Mouse (Mus musculus) heart, embryonic 13.5 days (tissue): Measurements from ENCODE around the gene Hs2st1. TPM values are rescaled to one million over a fixed set of nuclear protein-coding genes. Genes with fewer than 3 reads are reported as not detected.

ENCODE experiments used
- ATAC-seq: fragments of 200-750 bp; cut with Nextera tagmentation; 2 replicates; pipeline ENCODE4 v1.8.0; 2017; ENCODE audit warnings: moderate TSS enrichment; ENCODE audit not compliant: insufficient number of reproducible peaks, low FRiP score, low TSS enrichment; ENCODE audit errors: extremely low read depth
- H3K27ac ChIP-seq: fragments of 300-500 bp; sonication (generic); replicated peaks from 2 replicates; pipeline ENCODE4 v1.5.1; 2015; ENCODE audit warnings: moderate library complexity, mild to moderate bottlenecking, inconsistent platforms
- H3K27me3 ChIP-seq: fragments of 300-500 bp; sonication (generic); replicated peaks from 2 replicates; pipeline ENCODE4 v1.6.1; 2015; ENCODE audit warnings: mild to moderate bottlenecking, inconsistent platforms
- H3K36me3 ChIP-seq: fragments of 300-500 bp; sonication (generic); 2 replicates; pipeline ENCODE4 v1.6.1; 2015; ENCODE audit warnings: mild to moderate bottlenecking, inconsistent platforms
- H3K4me1 ChIP-seq: fragments of 300-500 bp; sonication (generic); 2 replicates; pipeline ENCODE4 v1.6.1; 2015; ENCODE audit warnings: inconsistent platforms
- H3K4me2 ChIP-seq: fragments of 300-500 bp; sonication (generic); 2 replicates; pipeline ENCODE4 v1.6.1; 2015; ENCODE audit warnings: inconsistent platforms, mild to moderate bottlenecking, moderate library complexity
- H3K4me3 ChIP-seq: fragments of 300-500 bp; sonication (generic); 2 replicates; pipeline ENCODE4 v1.5.1; 2015; ENCODE audit warnings: moderate library complexity, mild to moderate bottlenecking, inconsistent platforms
- H3K9ac ChIP-seq: fragments of 300-500 bp; sonication (generic); 2 replicates; pipeline ENCODE4 v1.6.1; 2015; ENCODE audit warnings: inconsistent platforms, mild to moderate bottlenecking, moderate library complexity
- H3K9me3 ChIP-seq: fragments of 300-500 bp; sonication (generic); 2 replicates; pipeline ENCODE4 v1.6.1; 2016; ENCODE audit warnings: inconsistent platforms
- WGBS: fragments of 180-500 bp; shearing (Covaris S2); methylation state at CpG from one replicate; pipeline ENCODE4 v1.1.7; 2015; ENCODE audit warnings: mixed read lengths; 5-methylcytosine and 5-hydroxymethylcytosine counted together
- polyA plus RNA-seq: library from polyadenylated mRNA; unstranded; fragments of >200 nt; fragmentation: Nextera tagmentation; extraction: Ambion mirVana; gene quantifications from 2 replicates; pipeline ENCODE4 v1.2.1, GENCODE M21; 2015

The Hs2st1 gene
- polyA plus RNA-seq, 1 experiment from 2014 or later: 6.8 TPM

- no peak overlapping the region for H3K4me3 ChIP-seq
- H3K27me3 ChIP-seq: no peaks in the 10 kb centered on the region
- no peak overlapping the region for H3K4me2 ChIP-seq
- H3K9ac ChIP-seq: no peak overlapping the region
- no peaks in the 10 kb centered on the region for H3K9me3 ChIP-seq
- no peak overlapping the region for H3K27ac ChIP-seq
- WGBS: 66% methylated on average over 7 of the region's 7 CpGs
- peaks cover 41% of the 10 kb centered on the region for H3K4me1 ChIP-seq
- H3K36me3 ChIP-seq: no peaks in the 10 kb centered on the region
- no peak for ATAC-seq
These were observed 4.8 kb downstream of the Hs2st1 start for GRCm38 (mm10) chr3:144565212-144565611.

- Histone ChIP-seq H3K9me3 (no peaks in the 10 kb centered on the region), H3K4me3 (no peak overlapping the region), H3K4me1 (peaks cover 39% of the 10 kb centered on the region), H3K36me3 (no peaks in the 10 kb centered on the region), H3K27me3 (no peaks in the 10 kb centered on the region), H3K9ac (no peak overlapping the region), H3K4me2 (no peak overlapping the region), H3K27ac (no peak overlapping the region)
- WGBS: 83% methylated on average over 7 of the region's 7 CpGs
- no peak for ATAC-seq
These were observed 6.1 kb downstream of the Hs2st1 start for GRCm38 (mm10) chr3:144563916-144564315.

- no peaks in the 10 kb centered on the region for H3K27me3 ChIP-seq
- H3K36me3 ChIP-seq: no peaks in the 10 kb centered on the region
- peak overlapping the region; percentile 34 for H3K4me3 ChIP-seq
- H3K4me2 ChIP-seq: peak overlapping the region; percentile 61
- no peaks in the 10 kb centered on the region for H3K9me3 ChIP-seq
- 40% methylated on average over 22 of the region's 22 CpGs for WGBS
- no peak overlapping the region for H3K27ac ChIP-seq
- peaks cover 43% of the 10 kb centered on the region for H3K4me1 ChIP-seq
- no peak for ATAC-seq
- peak overlapping the region; percentile 70 for H3K9ac ChIP-seq
These were observed 8.3 kb downstream of the Hs2st1 start for GRCm38 (mm10) chr3:144561511-144562250.

- peaks cover 42% of the 10 kb centered on the region for H3K4me1 ChIP-seq
- H3K9me3 ChIP-seq: no peaks in the 10 kb centered on the region
- no peaks in the 10 kb centered on the region for H3K36me3 ChIP-seq
- no peak overlapping the region for H3K4me3 ChIP-seq
- ATAC-seq: no peak
- no peak overlapping the region for H3K27ac ChIP-seq
- H3K9ac ChIP-seq: no peak overlapping the region
- no peak overlapping the region for H3K4me2 ChIP-seq
- 57% methylated on average over 5 of the region's 5 CpGs for WGBS
- no peaks in the 10 kb centered on the region for H3K27me3 ChIP-seq
These were observed 11.7 kb downstream of the Hs2st1 start for GRCm38 (mm10) chr3:144558274-144558673.

- Histone ChIP-seq H3K4me1 (peaks cover 41% of the 10 kb centered on the region), H3K9me3 (no peaks in the 10 kb centered on the region), H3K36me3 (no peaks in the 10 kb centered on the region), H3K27ac (no peak overlapping the region), H3K27me3 (no peaks in the 10 kb centered on the region), H3K4me2 (peak overlapping the region; percentile 67), H3K9ac (peak overlapping the region; percentile 67; the same call in 1 of the 2 replicates), H3K4me3 (peak overlapping the region; percentile 32)
- WGBS: 18% methylated on average over 16 of the region's 16 CpGs
- no peak for ATAC-seq
These were observed 13.2 kb downstream of the Hs2st1 start for GRCm38 (mm10) chr3:144556625-144557324.

- 84% methylated on average over 7 of the region's 7 CpGs for WGBS
These were observed 14.8 kb downstream of the Hs2st1 start for GRCm38 (mm10) chr3:144555144-144555543.

GRCm38 (mm10) chr3:144554503-144554902, 15.5 kb downstream of the Hs2st1 start:
- no peak overlapping the region for H3K27ac ChIP-seq
- no peak; the same call in 1 of the 2 replicates for ATAC-seq
- H3K4me2 ChIP-seq: no peak overlapping the region
- WGBS: 73% methylated on average over 9 of the region's 9 CpGs
- H3K36me3 ChIP-seq: no peaks in the 10 kb centered on the region
- peaks cover 42% of the 10 kb centered on the region for H3K4me1 ChIP-seq
- H3K27me3 ChIP-seq: no peaks in the 10 kb centered on the region
- no peaks in the 10 kb centered on the region for H3K9me3 ChIP-seq
- no peak overlapping the region; the same call in 1 of the 2 replicates for H3K9ac ChIP-seq
- H3K4me3 ChIP-seq: no peak overlapping the region

More at GRCm38 (mm10) chr3:144555144-144555543, 14.8 kb downstream of the Hs2st1 start:
- H3K36me3 ChIP-seq: no peaks in the 10 kb centered on the region
- no peak overlapping the region for H3K9ac ChIP-seq
- H3K4me3 ChIP-seq: no peak overlapping the region
- no peaks in the 10 kb centered on the region for H3K9me3 ChIP-seq
- no peak overlapping the region for H3K4me2 ChIP-seq
- H3K27ac ChIP-seq: no peak overlapping the region
- peaks cover 42% of the 10 kb centered on the region for H3K4me1 ChIP-seq
- no peaks in the 10 kb centered on the region for H3K27me3 ChIP-seq
- ATAC-seq: no peak

- no peaks in the 10 kb centered on the region for H3K27me3 ChIP-seq
- no peaks in the 10 kb centered on the region for H3K36me3 ChIP-seq
- no peaks in the 10 kb centered on the region for H3K9me3 ChIP-seq
- peaks cover 42% of the 10 kb centered on the region for H3K4me1 ChIP-seq
- H3K9ac ChIP-seq: no peak overlapping the region
- no peak overlapping the region for H3K4me2 ChIP-seq
- H3K27ac ChIP-seq: no peak overlapping the region
- no peak for ATAC-seq
- H3K4me3 ChIP-seq: no peak overlapping the region
- WGBS: 41% methylated on average over 7 of the region's 7 CpGs
These were observed 16.0 kb downstream of the Hs2st1 start for GRCm38 (mm10) chr3:144553942-144554341.

GRCm38 (mm10) chr3:144551416-144551815, 18.6 kb downstream of the Hs2st1 start:
- Histone ChIP-seq H3K4me2 (no peak overlapping the region), H3K9me3 (no peaks in the 10 kb centered on the region), H3K4me3 (no peak overlapping the region), H3K36me3 (no peaks in the 10 kb centered on the region), H3K4me1 (peaks cover 25% of the 10 kb centered on the region), H3K27me3 (no peaks in the 10 kb centered on the region), H3K9ac (no peak overlapping the region), H3K27ac (no peak overlapping the region)
- no peak for ATAC-seq
- WGBS: 63% methylated on average over 4 of the region's 4 CpGs

- Histone ChIP-seq H3K4me3 (no peak overlapping the region), H3K4me1 (peaks cover 32% of the 10 kb centered on the region), H3K4me2 (no peak overlapping the region), H3K36me3 (no peaks in the 10 kb centered on the region), H3K27ac (no peak overlapping the region), H3K27me3 (no peaks in the 10 kb centered on the region), H3K9me3 (no peaks in the 10 kb centered on the region), H3K9ac (no peak overlapping the region)
- ATAC-seq: no peak
- 82% methylated on average over 5 of the region's 5 CpGs for WGBS
These were observed 19.3 kb downstream of the Hs2st1 start for GRCm38 (mm10) chr3:144550659-144551058.

- Histone ChIP-seq H3K36me3 (no peaks in the 10 kb centered on the region), H3K27me3 (no peaks in the 10 kb centered on the region), H3K4me1 (peaks cover 38% of the 10 kb centered on the region), H3K27ac (no peak overlapping the region), H3K9me3 (no peaks in the 10 kb centered on the region), H3K4me3 (no peak overlapping the region), H3K9ac (no peak overlapping the region), H3K4me2 (no peak overlapping the region)
- no peak for ATAC-seq
- WGBS: 88% methylated on average over 5 of the region's 5 CpGs
These were observed 19.9 kb downstream of the Hs2st1 start for GRCm38 (mm10) chr3:144550036-144550435.
